Mouse (Mus musculus): ENCODE measurements around the gene Tmcc3.

Tmcc3 gene

GRCm38 (mm10) chr10:94311511-94312006 lies at the start of gene Tmcc3:
Gene Tmcc3 (plus strand): TSS chr10:94311949.
- DNase-seq (ENCODE audit: low spot score), result no peak

- DNase-seq (ENCODE audit: low spot score), result no peak
These were observed 49.1 kb upstream of the Tmcc3 start for GRCm38 (mm10) chr10:94262646-94263045.

GRCm38 (mm10) chr10:94263211-94263610 lies 48.5 kb upstream of the Tmcc3 start:
- DNase-seq (ENCODE audit: low spot score), result no peak

- DNase-seq (ENCODE audit: low spot score), result no peak
These were observed 45.9 kb upstream of the Tmcc3 start for GRCm38 (mm10) chr10:94265656-94266542.

GRCm38 (mm10) chr10:94275321-94275720 lies 36.4 kb upstream of the Tmcc3 start:
- DNase-seq (ENCODE audit: low spot score), result no peak

- no peak for DNase-seq (ENCODE audit: low spot score)
These were observed 35.2 kb upstream of the Tmcc3 start for GRCm38 (mm10) chr10:94276511-94276910.

- no peak for DNase-seq (ENCODE audit: low spot score)
These were observed 29.6 kb upstream of the Tmcc3 start for GRCm38 (mm10) chr10:94282179-94282578.

GRCm38 (mm10) chr10:94282797-94283196 lies 29.0 kb upstream of the Tmcc3 start:
- DNase-seq (ENCODE audit: low spot score), result no peak

- no peak for DNase-seq (ENCODE audit: low spot score)
These were observed 17.3 kb upstream of the Tmcc3 start for GRCm38 (mm10) chr10:94294437-94294836.

- DNase-seq (ENCODE audit: low spot score), result no peak
These were observed 16.6 kb upstream of the Tmcc3 start for GRCm38 (mm10) chr10:94294933-94295750.

GRCm38 (mm10) chr10:94295923-94296605 lies 15.7 kb upstream of the Tmcc3 start:
- no peak for DNase-seq (ENCODE audit: low spot score)

GRCm38 (mm10) chr10:94298471-94298870 lies 13.3 kb upstream of the Tmcc3 start, which contains the start of gene Gm4792:
Gene Gm4792 (minus strand): TSS chr10:94298703.
- no peak for DNase-seq (ENCODE audit: low spot score)

GRCm38 (mm10) chr10:94299301-94299700 lies 12.4 kb upstream of the Tmcc3 start:
- no peak for DNase-seq (ENCODE audit: low spot score)

- DNase-seq (ENCODE audit: low spot score), result no peak
These were observed 7.6 kb upstream of the Tmcc3 start for GRCm38 (mm10) chr10:94304064-94304657.

GRCm38 (mm10) chr10:94305526-94305925 lies 6.2 kb upstream of the Tmcc3 start:
- no peak for DNase-seq (ENCODE audit: low spot score)

- no peak for DNase-seq (ENCODE audit: low spot score)
These were observed 1.1 kb upstream of the Tmcc3 start for GRCm38 (mm10) chr10:94310499-94311267.

- DNase-seq (ENCODE audit: low spot score), result no peak
These were observed 412 bp downstream of the Tmcc3 start for GRCm38 (mm10) chr10:94312007-94312715.

- DNase-seq (ENCODE audit: low spot score), result no peak
These were observed 1.4 kb downstream of the Tmcc3 start for GRCm38 (mm10) chr10:94313146-94313545.

- no peak for DNase-seq (ENCODE audit: low spot score)
These were observed 6.8 kb downstream of the Tmcc3 start for GRCm38 (mm10) chr10:94318574-94318973.

GRCm38 (mm10) chr10:94329962-94330361 lies 18.2 kb downstream of the Tmcc3 start:
- no peak for DNase-seq (ENCODE audit: low spot score)
